Mouse (Mus musculus) forebrain, postnatal 0 days (tissue): Measurements from ENCODE around the gene Cep57l1. TPM values are rescaled to one million over a fixed set of nuclear protein-coding genes. Genes with fewer than 3 reads are reported as not detected.
A peak's percentile ranks its signal among the peaks of the same experiment; 100 is the strongest.

Source experiments
- ATAC-seq: fragments of 200-750 bp; cut with Nextera tagmentation; 2 replicates; pipeline ENCODE4 v1.8.0; 2017; ENCODE audit warnings: mild to moderate bottlenecking, moderate library complexity
- DNase-seq: peaks from one replicate; pipeline ENCODE4 v3.0.0-alpha.2; 2015
- H3K27ac ChIP-seq: fragments of 300-500 bp; sonication (generic); 2 replicates; pipeline ENCODE4 v1.5.1; 2014; ENCODE audit warnings: low read depth, mild to moderate bottlenecking, antibody characterized with exemption, low read length, moderate library complexity, mixed read lengths
- H3K27me3 ChIP-seq: fragments of 300-500 bp; sonication (generic); 2 replicates; pipeline ENCODE4 v1.6.1; 2014; ENCODE audit warnings: mild to moderate bottlenecking, low read length, mixed read lengths; ENCODE audit not compliant: insufficient read depth
- H3K36me3 ChIP-seq: fragments of 300-500 bp; sonication (generic); 2 replicates; pipeline ENCODE4 v1.6.1; 2014; ENCODE audit warnings: mild to moderate bottlenecking, moderate library complexity; ENCODE audit not compliant: insufficient read depth
- H3K4me1 ChIP-seq: fragments of 300-500 bp; sonication (generic); 2 replicates; pipeline ENCODE4 v1.6.1; 2014; ENCODE audit warnings: antibody characterized with exemption; ENCODE audit not compliant: insufficient read depth
- H3K4me2 ChIP-seq: fragments of 300-500 bp; sonication (generic); 2 replicates; pipeline ENCODE4 v1.6.1; 2014; ENCODE audit warnings: low read depth, mild to moderate bottlenecking, moderate library complexity
- H3K4me3 ChIP-seq: fragments of 300-500 bp; sonication (generic); 2 replicates; pipeline ENCODE4 v1.5.1; 2014; ENCODE audit warnings: low read depth, low read length, mixed read lengths
- H3K9ac ChIP-seq: fragments of 300-500 bp; sonication (generic); 2 replicates; pipeline ENCODE4 v1.6.1; 2014; ENCODE audit warnings: mild to moderate bottlenecking
- H3K9me3 ChIP-seq: fragments of 300-500 bp; sonication (generic); 2 replicates; pipeline ENCODE4 v1.6.1; 2016; ENCODE audit warnings: low read length
- CTCF ChIP-seq: sonication (generic); IDR thresholded peaks from 2 replicates; pipeline ENCODE4 v1.5.1; 2016; ENCODE audit warnings: antibody characterized with exemption, control low read depth, low read depth
- WGBS: fragments of 180-500 bp; shearing (Covaris S2); extraction: QIAGEN DNeasy Blood & Tissue Kit; methylation state at CpG from one replicate; pipeline ENCODE4 v1.1.7; 2014; 5-methylcytosine and 5-hydroxymethylcytosine counted together
- polyA plus RNA-seq: library from polyadenylated mRNA; unstranded; fragments of >200 nt; fragmentation: Nextera tagmentation; extraction: Ambion mirVana; gene quantifications from 2 replicates; pipeline ENCODE4 v1.2.1, GENCODE M21; 2015
- total RNA-seq: library from RNA; depleted of rRNA; stranded (reverse); fragments of >200 nt; gene quantifications from 2 replicates; pipeline ENCODE4 v1.2.3, GENCODE M21; 2014

The Cep57l1 gene
- total and polyA plus RNA-seq, 2 experiments from 2014 or later = 10.2 to 11.7 TPM

GRCm38 (mm10) chr10:41818036-41818732, 8.5 kb upstream of the Cep57l1 start:
- 85% methylated on average over 8 of the region's 8 CpGs for WGBS
- H3K4me1 ChIP-seq = peaks cover 14% of the 10 kb centered on the region
- H3K27me3 ChIP-seq = no peaks in the 10 kb centered on the region
- no peaks in the 10 kb centered on the region for H3K36me3 ChIP-seq
- H3K27ac ChIP-seq = no peak overlapping the region
- H3K4me2 ChIP-seq = no peak overlapping the region
- no peak overlapping the region for H3K9ac ChIP-seq
- no peak for ATAC-seq
- no peaks in the 10 kb centered on the region for H3K9me3 ChIP-seq
- TF ChIP-seq CTCF = no peak
- H3K4me3 ChIP-seq = no peak overlapping the region
- DNase-seq = no peak

GRCm38 (mm10) chr10:41816516-41816915, 6.8 kb upstream of the Cep57l1 start:
- H3K9ac ChIP-seq = no peak overlapping the region
- no peak overlapping the region for H3K27ac ChIP-seq
- no peaks in the 10 kb centered on the region for H3K9me3 ChIP-seq
- ATAC-seq (no peak), DNase-seq (no peak)
- no peak overlapping the region for H3K4me2 ChIP-seq
- 82% methylated on average over 5 of the region's 5 CpGs for WGBS
- no peak for TF ChIP-seq CTCF
- H3K36me3 ChIP-seq = no peaks in the 10 kb centered on the region
- no peak overlapping the region for H3K4me3 ChIP-seq
- no peaks in the 10 kb centered on the region for H3K27me3 ChIP-seq
- H3K4me1 ChIP-seq = peaks cover 25% of the 10 kb centered on the region

GRCm38 (mm10) chr10:41814305-41814853, 4.7 kb upstream of the Cep57l1 start:
- no peak overlapping the region for H3K4me3 ChIP-seq
- H3K27me3 ChIP-seq = no peaks in the 10 kb centered on the region
- no peak overlapping the region for H3K27ac ChIP-seq
- 90% methylated on average over 6 of the region's 6 CpGs for WGBS
- H3K4me2 ChIP-seq = no peak overlapping the region
- no peaks in the 10 kb centered on the region for H3K9me3 ChIP-seq
- H3K9ac ChIP-seq = no peak overlapping the region
- peaks cover 27% of the 10 kb centered on the region for H3K4me1 ChIP-seq
- no peak for ATAC-seq
- no peaks in the 10 kb centered on the region for H3K36me3 ChIP-seq
- no peak for DNase-seq
- TF ChIP-seq CTCF = no peak

GRCm38 (mm10) chr10:41812566-41812965, 2.9 kb upstream of the Cep57l1 start:
- H3K4me1 ChIP-seq = peaks cover 27% of the 10 kb centered on the region
- no peak for ATAC-seq
- peak overlapping the region; percentile 83 for H3K4me2 ChIP-seq
- H3K27ac ChIP-seq = no peak overlapping the region
- no peaks in the 10 kb centered on the region for H3K36me3 ChIP-seq
- H3K27me3 ChIP-seq = no peaks in the 10 kb centered on the region
- WGBS = 66% methylated on average over 6 of the region's 6 CpGs
- H3K9ac ChIP-seq = peak overlapping the region; percentile 10; the same call in 1 of the 2 replicates
- TF ChIP-seq CTCF = no peak
- no peaks in the 10 kb centered on the region for H3K9me3 ChIP-seq
- no peak for DNase-seq
- peak overlapping the region; percentile 90 for H3K4me3 ChIP-seq

- TF ChIP-seq CTCF = no peak
- H3K27me3 ChIP-seq = no peaks in the 10 kb centered on the region
- no peaks in the 10 kb centered on the region for H3K36me3 ChIP-seq
- peak overlapping the region; percentile 93; the same call in 1 of the 2 replicates for H3K27ac ChIP-seq
- peaks cover 27% of the 10 kb centered on the region for H3K4me1 ChIP-seq
- peak overlapping the region; percentile 90 for H3K4me3 ChIP-seq
- H3K9ac ChIP-seq = peak overlapping the region; percentile 80
- H3K4me2 ChIP-seq = peak overlapping the region; percentile 83
- DNase-seq (no peak), ATAC-seq (0 out of 2 replicates have a peak, but pooled peaks have one; percentile 4)
- no peaks in the 10 kb centered on the region for H3K9me3 ChIP-seq
- WGBS = 1% methylated on average over 36 of the region's 36 CpGs
These were observed 1.1 kb upstream of the Cep57l1 start for GRCm38 (mm10) chr10:41810564-41811455.

GRCm38 (mm10) chr10:41809080-41809770, 446 bp downstream of the Cep57l1 start:
- peak; percentile 89 for ATAC-seq
- no peak for DNase-seq
- H3K9ac ChIP-seq = peak overlapping the region; percentile 80
- H3K4me1 ChIP-seq = peaks cover 23% of the 10 kb centered on the region
- no peaks in the 10 kb centered on the region for H3K27me3 ChIP-seq
- WGBS = 3% methylated on average over 25 of the region's 25 CpGs
- peak overlapping the region; percentile 83 for H3K4me2 ChIP-seq
- peak overlapping the region; percentile 93 for H3K27ac ChIP-seq
- no peaks in the 10 kb centered on the region for H3K36me3 ChIP-seq
- TF ChIP-seq CTCF = no peak
- H3K9me3 ChIP-seq = no peaks in the 10 kb centered on the region
- H3K4me3 ChIP-seq = peak overlapping the region; percentile 90
